Mouse (Mus musculus) lung, postnatal 0 days (tissue): ENCODE results near the gene Fanci. TPM values are rescaled to one million over a fixed set of nuclear protein-coding genes. Genes with fewer than 3 reads are reported as not detected.

Source experiments
- ATAC-seq: fragments of 200-750 bp; cut with Nextera tagmentation; 2 replicates; pipeline ENCODE4 v1.8.0; 2017; ENCODE audit warnings: moderate library complexity
- DNase-seq: peaks from one replicate; pipeline ENCODE4 v3.0.0-alpha.2; 2016; ENCODE audit warnings: low spot score
- H3K27ac ChIP-seq: fragments of 300-500 bp; sonication (generic); 2 replicates; pipeline ENCODE4 v1.5.1; 2014; ENCODE audit warnings: antibody characterized with exemption, mild to moderate bottlenecking, low read length, mixed read lengths
- H3K27me3 ChIP-seq: fragments of 300-500 bp; sonication (generic); replicated peaks from 2 replicates; pipeline ENCODE4 v1.6.1; 2014; ENCODE audit warnings: low read length, mixed read lengths; ENCODE audit not compliant: insufficient read depth
- H3K36me3 ChIP-seq: fragments of 300-500 bp; sonication (generic); 2 replicates; pipeline ENCODE4 v1.6.1; 2014; ENCODE audit warnings: low read length, mixed read lengths; ENCODE audit not compliant: insufficient read depth
- H3K4me1 ChIP-seq: fragments of 300-500 bp; sonication (generic); 2 replicates; pipeline ENCODE4 v1.6.1; 2014; ENCODE audit warnings: antibody characterized with exemption, low read depth, low read length, mixed read lengths; ENCODE audit not compliant: insufficient read depth
- H3K4me2 ChIP-seq: fragments of 300-500 bp; sonication (generic); replicated peaks from 2 replicates; pipeline ENCODE4 v1.6.1; 2014; ENCODE audit warnings: low read depth, mild to moderate bottlenecking, low read length, moderate library complexity, mixed read lengths
- H3K4me3 ChIP-seq: fragments of 300-500 bp; sonication (generic); 2 replicates; pipeline ENCODE4 v1.5.1; 2014; ENCODE audit warnings: low read depth, low read length
- H3K9ac ChIP-seq: fragments of 300-500 bp; sonication (generic); replicated peaks from 2 replicates; pipeline ENCODE4 v1.6.1; 2014; ENCODE audit warnings: low read depth, mild to moderate bottlenecking
- H3K9me3 ChIP-seq: fragments of 300-500 bp; sonication (generic); 2 replicates; pipeline ENCODE4 v1.6.1; 2016; ENCODE audit warnings: low read length, mixed read lengths
- CTCF ChIP-seq: IDR thresholded peaks from 2 replicates; pipeline ENCODE4 v1.5.1; 2016; ENCODE audit warnings: antibody characterized with exemption, mild to moderate bottlenecking
- EP300 ChIP-seq: IDR thresholded peaks from 2 replicates; pipeline ENCODE4 v1.6.1; 2016; ENCODE audit warnings: antibody characterized with exemption, mild to moderate bottlenecking, control low read depth
- WGBS: fragments of 180-500 bp; shearing (Covaris S2); extraction: QIAGEN DNeasy Blood & Tissue Kit; methylation state at CpG from one replicate; pipeline ENCODE4 v1.1.7; 2014; 5-methylcytosine and 5-hydroxymethylcytosine counted together
- polyA plus RNA-seq: library from polyadenylated mRNA; unstranded; fragments of >200 nt; fragmentation: Nextera tagmentation; extraction: Ambion mirVana; gene quantifications from 2 replicates; pipeline ENCODE4 v1.2.1, GENCODE M21; 2015

Gene Fanci
- polyA plus RNA-seq, 1 experiment from 2014 or later: 0.50 TPM

DNA sequence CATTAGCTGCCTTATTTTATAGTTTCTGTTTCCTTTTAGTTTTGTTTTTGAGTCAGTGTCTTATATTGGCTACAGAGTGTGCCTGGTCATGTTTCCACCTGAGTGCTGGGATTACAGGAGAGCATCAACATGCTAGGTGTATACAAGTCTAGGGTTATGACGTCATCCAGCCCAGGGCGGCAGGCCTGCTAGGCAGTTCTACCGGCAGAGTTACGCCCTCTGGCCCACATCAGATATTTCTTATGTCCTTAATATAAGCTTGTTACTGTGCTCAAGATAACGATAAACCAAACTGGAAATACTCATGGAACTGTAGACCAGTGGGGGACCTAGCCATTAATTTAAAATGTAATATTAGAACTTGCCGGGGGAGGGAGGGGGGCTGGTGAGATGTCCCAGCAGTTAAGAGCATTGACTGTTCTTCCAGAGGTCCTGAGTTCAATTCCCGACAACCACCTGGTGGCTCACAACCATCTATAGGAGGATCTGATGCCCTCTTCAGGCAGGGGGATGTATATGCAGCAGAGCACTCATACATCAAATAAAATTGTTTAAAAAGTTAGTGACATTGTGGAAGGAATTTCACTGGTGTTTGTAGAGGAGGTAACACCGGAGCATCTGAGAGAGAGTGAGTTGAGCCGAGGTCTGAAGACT is 1.3 kb downstream of the Fanci start:
- Histone ChIP-seq H3K4me3 (peak overlapping the region; percentile 42), H3K27me3 (no peaks in the 10 kb centered on the region), H3K4me1 (0 out of 2 replicates have a peak, but pooled peaks cover 6% of the 10 kb centered on the region), H3K9ac (no peak overlapping the region), H3K36me3 (no peaks in the 10 kb centered on the region), H3K4me2 (peak overlapping the region; percentile 95), H3K9me3 (no peaks in the 10 kb centered on the region), H3K27ac (no peak overlapping the region)
- ATAC-seq: 0 out of 2 replicates have a peak, but pooled peaks have one; percentile 25
- 35% methylated on average over 9 of the region's 9 CpGs for WGBS
- peak; percentile 46 for TF ChIP-seq CTCF
- no peak for TF ChIP-seq EP300
- peak; percentile 30 for DNase-seq

DNA sequence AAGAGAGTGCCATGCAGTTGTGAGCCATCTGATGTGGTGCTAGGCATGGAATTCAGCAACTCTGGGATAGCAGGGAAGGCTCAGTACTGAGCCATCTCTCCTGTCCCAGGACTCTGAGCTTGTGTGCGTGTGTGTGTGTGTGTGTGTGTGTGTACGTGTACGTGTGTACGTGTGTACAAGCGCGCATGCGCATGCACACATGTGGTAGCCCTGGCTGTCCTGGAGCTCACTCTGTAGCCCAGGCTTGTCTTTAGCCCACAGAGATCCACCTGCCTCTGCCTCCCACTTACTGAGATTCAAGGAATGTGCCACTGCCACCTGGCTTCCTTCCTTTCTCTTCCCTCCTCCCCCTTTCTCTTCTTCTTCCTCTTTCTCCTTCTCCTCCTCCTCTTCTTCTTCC is 2.2 kb downstream of the Fanci start:
- Histone ChIP-seq H3K36me3 (no peaks in the 10 kb centered on the region), H3K4me3 (no peak overlapping the region), H3K27me3 (no peaks in the 10 kb centered on the region), H3K4me2 (no peak overlapping the region), H3K9ac (no peak overlapping the region), H3K9me3 (no peaks in the 10 kb centered on the region), H3K27ac (no peak overlapping the region), H3K4me1 (0 out of 2 replicates have a peak, but pooled peaks cover 6% of the 10 kb centered on the region)
- TF ChIP-seq EP300: no peak
- TF ChIP-seq CTCF: no peak
- ATAC-seq (no peak), DNase-seq (no peak)
- WGBS: 97% methylated on average over 7 of the region's 7 CpGs

DNA sequence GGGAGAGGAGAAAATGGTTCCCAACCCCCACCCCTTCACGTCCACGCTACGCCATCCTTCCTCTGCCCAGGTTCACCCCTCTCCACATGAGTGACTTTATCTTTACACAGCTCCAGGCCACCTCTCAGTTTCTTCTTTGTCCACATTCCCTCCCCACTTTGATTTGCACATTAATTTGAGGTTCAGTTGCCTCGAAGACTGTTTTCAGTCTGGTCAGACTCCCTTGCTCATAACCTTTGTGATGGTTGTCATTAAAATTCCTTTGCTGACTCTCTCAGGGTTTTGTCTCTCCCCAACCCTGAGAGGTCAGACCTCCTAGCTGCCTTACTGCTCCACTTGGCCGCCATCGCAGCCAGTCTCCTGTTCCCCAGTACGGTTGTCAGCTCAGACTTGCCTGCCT is 2.9 kb downstream of the Fanci start:
- ATAC-seq: no peak
- TF ChIP-seq EP300 (no peak), CTCF (no peak)
- no peak overlapping the region for H3K9ac ChIP-seq

DNA sequence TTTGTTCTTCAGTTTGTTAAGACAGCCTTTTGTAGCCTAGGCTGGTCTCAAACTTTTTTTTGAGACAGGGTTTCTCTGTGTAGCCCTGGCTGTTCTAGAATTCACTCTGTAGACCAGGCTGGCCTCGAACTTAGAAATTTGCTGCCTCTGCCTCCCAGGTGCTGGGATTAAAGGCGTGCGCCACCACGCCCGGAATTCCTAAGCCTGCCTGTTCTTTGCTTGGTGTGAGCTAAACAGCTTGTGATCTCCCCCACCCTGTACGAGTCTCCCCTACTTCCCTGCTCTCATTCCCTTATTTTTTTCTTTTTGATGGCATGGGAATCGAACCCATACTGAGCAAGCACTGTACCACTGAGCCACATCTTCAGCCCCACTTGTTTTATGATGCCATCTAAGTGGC is 3.5 kb downstream of the Fanci start:
- H3K27me3 ChIP-seq: no peaks in the 10 kb centered on the region
- no peaks in the 10 kb centered on the region for H3K9me3 ChIP-seq
- no peak for DNase-seq
- 82% methylated on average over 7 of the region's 7 CpGs for WGBS
- no peak for ATAC-seq
- H3K27ac ChIP-seq: no peak overlapping the region
- H3K4me3 ChIP-seq: no peak overlapping the region
- no peaks in the 10 kb centered on the region for H3K36me3 ChIP-seq
- TF ChIP-seq CTCF: no peak
- TF ChIP-seq EP300: no peak
- H3K4me1 ChIP-seq: 0 out of 2 replicates have a peak, but pooled peaks cover 6% of the 10 kb centered on the region
- H3K9ac ChIP-seq: no peak overlapping the region
- H3K4me2 ChIP-seq: no peak overlapping the region

More for the DNA sequence above, 2.9 kb downstream of the Fanci start:
- Histone ChIP-seq H3K27ac (no peak overlapping the region), H3K4me2 (no peak overlapping the region), H3K9me3 (no peaks in the 10 kb centered on the region), H3K4me1 (0 out of 2 replicates have a peak, but pooled peaks cover 6% of the 10 kb centered on the region), H3K36me3 (no peaks in the 10 kb centered on the region), H3K27me3 (no peaks in the 10 kb centered on the region), H3K4me3 (no peak overlapping the region)
- no peak for DNase-seq
- 80% methylated on average over 7 of the region's 7 CpGs for WGBS

DNA sequence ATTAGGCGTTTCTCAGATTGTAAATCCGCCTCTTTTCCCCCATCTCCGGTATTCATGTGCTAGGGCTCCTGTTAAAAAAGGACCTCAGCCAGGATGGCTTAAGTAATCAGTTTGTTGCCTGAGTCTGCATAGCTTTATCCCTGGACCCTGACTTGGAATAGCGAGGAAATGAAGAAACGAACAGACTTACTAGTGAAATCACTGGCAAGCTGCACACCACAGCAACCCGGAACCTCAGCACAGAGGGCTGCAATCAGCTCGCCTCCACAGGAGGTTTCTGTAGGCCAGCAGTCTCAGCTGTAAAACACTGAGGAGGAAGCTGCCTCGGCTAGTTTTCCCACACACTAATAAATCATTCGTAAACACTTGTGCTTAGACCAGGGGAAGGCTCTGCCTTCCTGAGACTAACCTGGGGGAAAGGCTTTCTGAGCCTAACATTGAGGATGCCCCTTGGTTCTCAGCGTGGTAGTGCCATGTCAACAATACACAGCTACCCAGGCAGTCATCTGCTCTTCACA is 5.8 kb downstream of the Fanci start:
- no peak for DNase-seq
- 72% methylated on average over 10 of the region's 10 CpGs for WGBS
- Histone ChIP-seq H3K4me2 (no peak overlapping the region), H3K36me3 (no peaks in the 10 kb centered on the region), H3K27me3 (no peaks in the 10 kb centered on the region), H3K4me3 (no peak overlapping the region), H3K9ac (no peak overlapping the region), H3K9me3 (no peaks in the 10 kb centered on the region), H3K4me1 (0 out of 2 replicates have a peak, but pooled peaks cover 4% of the 10 kb centered on the region), H3K27ac (no peak overlapping the region)
- TF ChIP-seq CTCF (no peak), EP300 (no peak)
- no peak for ATAC-seq

DNA sequence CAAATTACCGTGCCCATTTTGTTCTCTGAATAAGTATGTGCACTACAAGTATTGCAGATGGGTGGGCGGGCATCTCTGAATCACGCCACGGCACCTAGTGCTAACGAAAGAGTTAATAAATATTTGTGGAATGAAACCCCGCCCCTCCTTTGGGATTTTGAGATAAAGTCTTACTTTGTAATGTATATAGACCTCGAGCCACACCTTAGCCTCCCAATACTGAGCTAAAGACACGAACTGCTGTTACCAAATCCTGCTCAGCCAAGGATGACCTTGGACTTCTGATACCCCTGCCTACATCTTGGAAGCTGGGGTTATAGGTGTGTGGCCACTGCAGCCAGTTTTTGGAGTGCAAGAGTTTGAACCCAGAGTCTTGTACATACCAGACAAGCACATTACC is 6.7 kb downstream of the Fanci start:
- ATAC-seq (no peak), DNase-seq (no peak)
- Histone ChIP-seq H3K4me3 (no peak overlapping the region), H3K4me2 (no peak overlapping the region), H3K36me3 (no peaks in the 10 kb centered on the region), H3K9me3 (no peaks in the 10 kb centered on the region), H3K4me1 (no peaks in the 10 kb centered on the region), H3K27me3 (no peaks in the 10 kb centered on the region), H3K27ac (no peak overlapping the region), H3K9ac (no peak overlapping the region)
- TF ChIP-seq EP300: no peak
- TF ChIP-seq CTCF: no peak
- 57% methylated on average over 8 of the region's 8 CpGs for WGBS
